Mouse (Mus musculus): ENCODE measurements around the gene Ldhd. TPM values are rescaled to one million over a fixed set of nuclear protein-coding genes. Genes with fewer than 3 reads are reported as not detected.

The Ldhd gene
- polyA plus RNA-seq, 1 experiment from 2014 or later, result 0.85 TPM

DNA sequence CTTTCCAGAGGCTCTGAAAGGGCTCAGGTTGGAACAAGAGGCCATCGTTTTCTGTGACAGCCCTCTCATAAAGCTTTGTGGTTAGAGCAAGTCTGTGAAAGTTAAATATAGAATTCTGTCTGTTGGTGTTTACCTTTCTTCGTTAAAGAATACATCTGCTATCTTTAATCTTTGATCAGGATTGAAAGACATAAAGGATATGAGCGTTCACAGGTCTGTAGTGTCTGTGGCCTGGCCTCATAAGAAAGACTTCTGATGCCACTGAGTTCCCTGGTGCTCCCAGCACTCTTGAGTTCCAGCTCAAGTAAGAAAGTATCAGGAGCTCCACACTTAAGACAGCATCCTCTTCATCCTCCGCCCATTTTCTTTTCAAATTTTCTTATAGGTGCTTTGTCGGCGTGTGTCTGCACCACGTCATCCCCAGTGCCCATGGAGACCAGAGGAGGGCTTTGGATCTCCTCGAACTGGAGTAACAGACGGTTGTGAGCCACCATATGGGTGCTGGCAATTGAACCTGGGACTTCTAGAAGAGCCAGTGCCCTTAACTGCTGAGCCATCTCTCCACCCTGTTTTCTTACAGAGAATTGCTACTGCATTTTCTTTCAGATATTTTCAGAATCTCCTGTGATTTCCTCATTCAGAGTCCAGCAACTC, 52.2 kb downstream of the Ldhd start:
- ATAC-seq, result no peak
- WGBS (ENCODE audit: insufficient replicate concordance), result 72% methylated on average over 9 of the region's 9 CpGs
- Histone ChIP-seq H3K9ac (replicated peaks) (no peak overlapping the region), H3K27me3 (ENCODE audit: insufficient read depth, low read length) (no peaks in the 10 kb centered on the region), H3K36me3 (replicated peaks; ENCODE audit: insufficient read depth, low read length) (no peaks in the 10 kb centered on the region), H3K4me1 (ENCODE audit: insufficient read depth) (peaks cover under 1% of the 10 kb centered on the region; the same call in 1 of the 2 replicates), H3K27ac (ENCODE audit: low read depth) (no peak overlapping the region), H3K4me2 (ENCODE audit: low read depth, low read length) (no peak overlapping the region), H3K9me3 (ENCODE audit: low read length) (no peaks in the 10 kb centered on the region), H3K4me3 (ENCODE audit: low read depth, low read length) (no peak overlapping the region)
- DNase-seq, result no peak
- no peak for TF ChIP-seq CTCF (IDR thresholded peaks at IDR 0.05; ENCODE audit: low read depth)
- TF ChIP-seq EP300 (IDR thresholded peaks at IDR 0.05; ENCODE audit: low read depth), result no peak

DNA sequence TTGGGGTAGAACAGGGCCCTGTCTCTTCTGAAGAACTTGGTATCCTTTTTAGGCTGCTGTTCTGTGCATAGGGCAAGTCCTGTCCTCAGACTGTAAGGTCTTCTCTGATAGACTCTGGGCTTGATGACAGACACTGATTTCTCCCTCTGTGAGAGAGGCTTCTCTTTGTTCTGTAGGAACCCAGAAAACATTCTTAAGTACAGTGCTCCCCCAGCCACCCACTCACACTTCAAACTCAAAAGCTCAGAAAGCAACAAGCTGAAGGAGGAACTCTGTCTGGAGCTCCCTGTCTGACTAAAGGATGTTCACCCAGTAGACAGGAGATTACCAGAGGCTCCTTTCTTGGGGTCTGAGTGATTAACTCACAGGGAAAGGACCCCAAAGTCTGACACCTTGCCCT, 53.7 kb downstream of the Ldhd start:
- Histone ChIP-seq H3K27me3 (ENCODE audit: insufficient read depth, low read length) (no peaks in the 10 kb centered on the region), H3K27ac (ENCODE audit: low read depth) (no peak overlapping the region), H3K4me3 (ENCODE audit: low read depth, low read length) (no peak overlapping the region), H3K4me1 (ENCODE audit: insufficient read depth) (peaks cover 15% of the 10 kb centered on the region), H3K4me2 (ENCODE audit: low read depth, low read length) (no peak overlapping the region), H3K9me3 (ENCODE audit: low read length) (no peaks in the 10 kb centered on the region), H3K9ac (replicated peaks) (no peak overlapping the region), H3K36me3 (replicated peaks; ENCODE audit: insufficient read depth, low read length) (no peaks in the 10 kb centered on the region)
- TF ChIP-seq EP300 (IDR thresholded peaks at IDR 0.05; ENCODE audit: low read depth) (no peak), CTCF (IDR thresholded peaks at IDR 0.05; ENCODE audit: low read depth) (no peak)
- ATAC-seq, result no peak
- no peak for DNase-seq

- WGBS (ENCODE audit: insufficient replicate concordance), result 85% methylated on average over 4 of the region's 4 CpGs
- TF ChIP-seq CTCF (IDR thresholded peaks at IDR 0.05; ENCODE audit: low read depth) (no peak), EP300 (IDR thresholded peaks at IDR 0.05; ENCODE audit: low read depth) (no peak)
- ATAC-seq (no peak), DNase-seq (no peak)
- Histone ChIP-seq H3K27me3 (ENCODE audit: insufficient read depth, low read length) (no peaks in the 10 kb centered on the region), H3K9ac (replicated peaks) (no peak overlapping the region), H3K36me3 (replicated peaks; ENCODE audit: insufficient read depth, low read length) (no peaks in the 10 kb centered on the region), H3K4me2 (ENCODE audit: low read depth, low read length) (no peak overlapping the region), H3K9me3 (ENCODE audit: low read length) (no peaks in the 10 kb centered on the region), H3K4me1 (ENCODE audit: insufficient read depth) (peaks cover 15% of the 10 kb centered on the region), H3K27ac (ENCODE audit: low read depth) (no peak overlapping the region), H3K4me3 (ENCODE audit: low read depth, low read length) (no peak overlapping the region)
These were observed 54.7 kb downstream of the Ldhd start for GRCm38 (mm10) chr8:111575492-111575891.

DNA sequence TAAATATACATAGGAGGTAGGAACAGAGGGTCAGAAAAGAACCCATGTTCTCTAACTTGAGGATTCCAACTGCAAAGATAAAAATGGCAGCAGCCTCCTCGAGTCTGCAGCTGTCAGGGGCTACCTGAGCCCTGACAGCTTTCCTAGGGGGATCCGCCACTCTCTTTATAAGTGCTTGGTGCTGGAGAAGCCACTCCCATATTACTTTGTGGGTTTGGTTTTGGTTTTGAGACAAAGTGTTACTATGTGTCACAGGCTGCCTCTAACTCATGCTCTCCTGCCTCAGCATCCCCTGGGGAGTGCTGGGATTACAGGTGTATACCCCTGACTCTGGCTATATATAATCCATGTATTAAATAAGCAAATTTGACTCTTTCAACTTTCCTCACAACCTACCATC, 56.2 kb downstream of the Ldhd start:
- H3K9ac ChIP-seq (replicated peaks), result no peak overlapping the region
- peak overlapping the region; percentile 25 for H3K4me3 ChIP-seq (ENCODE audit: low read depth, low read length)
- no peaks in the 10 kb centered on the region for H3K36me3 ChIP-seq (replicated peaks; ENCODE audit: insufficient read depth, low read length)
- peak overlapping the region; percentile 42; the same call in 1 of the 2 replicates for H3K27ac ChIP-seq (ENCODE audit: low read depth)
- WGBS (ENCODE audit: insufficient replicate concordance), result 50% methylated on average over 2 of the region's 2 CpGs
- H3K4me2 ChIP-seq (ENCODE audit: low read depth, low read length), result peak overlapping the region; percentile 65
- ATAC-seq (peak; percentile 48), DNase-seq (no peak)
- no peaks in the 10 kb centered on the region for H3K9me3 ChIP-seq (ENCODE audit: low read length)
- TF ChIP-seq EP300 (IDR thresholded peaks at IDR 0.05; ENCODE audit: low read depth), result no peak
- TF ChIP-seq CTCF (IDR thresholded peaks at IDR 0.05; ENCODE audit: low read depth), result no peak
- no peaks in the 10 kb centered on the region for H3K27me3 ChIP-seq (ENCODE audit: insufficient read depth, low read length)
- H3K4me1 ChIP-seq (ENCODE audit: insufficient read depth), result peaks cover 15% of the 10 kb centered on the region

Other genes starting within 250 kb of the Ldhd start
- gene Fa2h, start 236.6 kb downstream of the Ldhd start, polyA plus RNA-seq (2015; fragmentation: Nextera tagmentation; extraction: Ambion mirVana), result 0.25 TPM in 1 of 2 replicates, not detected in the other
- 0.77 and 0.92 TPM in 2 replicates for gene Wdr59, start 108.3 kb downstream of the Ldhd start, polyA plus RNA-seq (2015; fragmentation: Nextera tagmentation; extraction: Ambion mirVana)
- gene Znrf1, start 94.3 kb downstream of the Ldhd start, polyA plus RNA-seq (2015; fragmentation: Nextera tagmentation; extraction: Ambion mirVana), result 6.3 and 7.2 TPM in 2 replicates
- gene Zfp1, start 13.0 kb upstream of the Ldhd start, polyA plus RNA-seq (2015; fragmentation: Nextera tagmentation; extraction: Ambion mirVana), result 3.8 and 4.0 TPM in 2 replicates
- gene Ctrb1, start 60.6 kb upstream of the Ldhd start, polyA plus RNA-seq (2015; fragmentation: Nextera tagmentation; extraction: Ambion mirVana), result 0.13 and 38.9 TPM in 2 replicates
- gene Bcar1, start 113.4 kb upstream of the Ldhd start, polyA plus RNA-seq (2015; fragmentation: Nextera tagmentation; extraction: Ambion mirVana), result 9.9 and 11.6 TPM in 2 replicates
- 48.9 and 51.3 TPM in 2 replicates for gene Cfdp1, start 223.9 kb upstream of the Ldhd start, polyA plus RNA-seq (2015; fragmentation: Nextera tagmentation; extraction: Ambion mirVana)
- 4.9 TPM in 2 replicates for gene Tmem170, start 246.4 kb upstream of the Ldhd start, polyA plus RNA-seq (2015; fragmentation: Nextera tagmentation; extraction: Ambion mirVana)

Measured in liver, postnatal 0 days (tissue).